Mouse (Mus musculus): ENCODE data around the gene Msrb1. TPM values are rescaled to one million over a fixed set of nuclear protein-coding genes. Genes with fewer than 3 reads are reported as not detected.
A peak's percentile ranks its signal among the peaks of the same experiment; 100 is the strongest.

Msrb1 gene
- polyA plus RNA-seq, 1 experiment from 2014 or later: 41.3 TPM

GRCm38 (mm10) chr17:24732233-24732935 is 4.1 kb upstream of the Msrb1 start:
- Histone ChIP-seq H3K9ac (replicated peaks; ENCODE audit: low read depth, low read length) (no peak overlapping the region), H3K4me2 (replicated peaks; ENCODE audit: low read depth, low read length) (no peak overlapping the region), H3K9me3 (ENCODE audit: control insufficient read depth, low read depth, low read length) (no peaks in the 10 kb centered on the region), H3K27me3 (ENCODE audit: control insufficient read depth, insufficient read depth, low read length) (no peaks in the 10 kb centered on the region), H3K4me3 (ENCODE audit: low read depth, low read length) (no peak overlapping the region), H3K36me3 (ENCODE audit: control insufficient read depth, insufficient read depth, low read length) (no peaks in the 10 kb centered on the region), H3K27ac (ENCODE audit: low read length) (no peak overlapping the region), H3K4me1 (ENCODE audit: control insufficient read depth, insufficient read depth, low read length) (peaks cover 6% of the 10 kb centered on the region)
- no peak for ATAC-seq (ENCODE audit: insufficient number of reproducible peaks, insufficient read depth, low FRiP score, low read depth)
- 76% methylated on average over 12 of the region's 12 CpGs for WGBS

- peaks cover 12% of the 10 kb centered on the region for H3K4me1 ChIP-seq (ENCODE audit: control insufficient read depth, insufficient read depth, low read length)
- no peak overlapping the region for H3K4me3 ChIP-seq (ENCODE audit: low read depth, low read length)
- no peaks in the 10 kb centered on the region for H3K27me3 ChIP-seq (ENCODE audit: control insufficient read depth, insufficient read depth, low read length)
- ATAC-seq (ENCODE audit: insufficient number of reproducible peaks, insufficient read depth, low FRiP score, low read depth): no peak
- 90% methylated on average over 21 of the region's 21 CpGs for WGBS
- no peak overlapping the region for H3K27ac ChIP-seq (ENCODE audit: low read length)
- H3K9me3 ChIP-seq (ENCODE audit: control insufficient read depth, low read depth, low read length): no peaks in the 10 kb centered on the region
- no peak overlapping the region for H3K9ac ChIP-seq (replicated peaks; ENCODE audit: low read depth, low read length)
- H3K4me2 ChIP-seq (replicated peaks; ENCODE audit: low read depth, low read length): no peak overlapping the region
- no peaks in the 10 kb centered on the region for H3K36me3 ChIP-seq (ENCODE audit: control insufficient read depth, insufficient read depth, low read length)
Observed at GRCm38 (mm10) chr17:24733434-24734050, 2.9 kb upstream of the Msrb1 start.

- Histone ChIP-seq H3K4me3 (ENCODE audit: low read depth, low read length) (no peak overlapping the region), H3K4me1 (ENCODE audit: control insufficient read depth, insufficient read depth, low read length) (peaks cover 12% of the 10 kb centered on the region), H3K27me3 (ENCODE audit: control insufficient read depth, insufficient read depth, low read length) (no peaks in the 10 kb centered on the region), H3K36me3 (ENCODE audit: control insufficient read depth, insufficient read depth, low read length) (no peaks in the 10 kb centered on the region), H3K9ac (replicated peaks; ENCODE audit: low read depth, low read length) (no peak overlapping the region), H3K4me2 (replicated peaks; ENCODE audit: low read depth, low read length) (no peak overlapping the region), H3K27ac (ENCODE audit: low read length) (no peak overlapping the region), H3K9me3 (ENCODE audit: control insufficient read depth, low read depth, low read length) (no peaks in the 10 kb centered on the region)
- WGBS: 91% methylated on average over 1 of the region's 1 CpGs
- ATAC-seq (ENCODE audit: insufficient number of reproducible peaks, insufficient read depth, low FRiP score, low read depth): no peak
Observed at GRCm38 (mm10) chr17:24734513-24734912, 1.9 kb upstream of the Msrb1 start.

- H3K27ac ChIP-seq (ENCODE audit: low read length): no peak overlapping the region
- 87% methylated on average over 7 of the region's 7 CpGs for WGBS
- no peaks in the 10 kb centered on the region for H3K27me3 ChIP-seq (ENCODE audit: control insufficient read depth, insufficient read depth, low read length)
- no peaks in the 10 kb centered on the region for H3K36me3 ChIP-seq (ENCODE audit: control insufficient read depth, insufficient read depth, low read length)
- peaks cover 12% of the 10 kb centered on the region for H3K4me1 ChIP-seq (ENCODE audit: control insufficient read depth, insufficient read depth, low read length)
- H3K9ac ChIP-seq (replicated peaks; ENCODE audit: low read depth, low read length): no peak overlapping the region
- no peaks in the 10 kb centered on the region for H3K9me3 ChIP-seq (ENCODE audit: control insufficient read depth, low read depth, low read length)
- no peak for ATAC-seq (ENCODE audit: insufficient number of reproducible peaks, insufficient read depth, low FRiP score, low read depth)
- H3K4me3 ChIP-seq (ENCODE audit: low read depth, low read length): no peak overlapping the region
- H3K4me2 ChIP-seq (replicated peaks; ENCODE audit: low read depth, low read length): peak overlapping the region; percentile 77; the same call in 1 of the 2 replicates
Observed at GRCm38 (mm10) chr17:24735446-24735845, 996 bp upstream of the Msrb1 start.

- H3K4me2 ChIP-seq (replicated peaks; ENCODE audit: low read depth, low read length): peak overlapping the region; percentile 77
- ATAC-seq (ENCODE audit: insufficient number of reproducible peaks, insufficient read depth, low FRiP score, low read depth): no peak
- no peaks in the 10 kb centered on the region; the same call in 1 of the 2 replicates for H3K36me3 ChIP-seq (ENCODE audit: control insufficient read depth, insufficient read depth, low read length)
- H3K4me3 ChIP-seq (ENCODE audit: low read depth, low read length): peak overlapping the region; percentile 53
- no peak overlapping the region for H3K27ac ChIP-seq (ENCODE audit: low read length)
- peak overlapping the region; percentile 54; the same call in 1 of the 2 replicates for H3K9ac ChIP-seq (replicated peaks; ENCODE audit: low read depth, low read length)
- H3K4me1 ChIP-seq (ENCODE audit: control insufficient read depth, insufficient read depth, low read length): peaks cover 12% of the 10 kb centered on the region
- no peaks in the 10 kb centered on the region for H3K27me3 ChIP-seq (ENCODE audit: control insufficient read depth, insufficient read depth, low read length)
- H3K9me3 ChIP-seq (ENCODE audit: control insufficient read depth, low read depth, low read length): no peaks in the 10 kb centered on the region
- 23% methylated on average over 8 of the region's 8 CpGs for WGBS
Observed at GRCm38 (mm10) chr17:24737135-24737810, 831 bp downstream of the Msrb1 start.

- H3K4me1 ChIP-seq (ENCODE audit: control insufficient read depth, insufficient read depth, low read length): peaks cover 12% of the 10 kb centered on the region
- H3K27me3 ChIP-seq (ENCODE audit: control insufficient read depth, insufficient read depth, low read length): no peaks in the 10 kb centered on the region
- no peak overlapping the region for H3K9ac ChIP-seq (replicated peaks; ENCODE audit: low read depth, low read length)
- H3K27ac ChIP-seq (ENCODE audit: low read length): no peak overlapping the region
- no peaks in the 10 kb centered on the region; the same call in 1 of the 2 replicates for H3K36me3 ChIP-seq (ENCODE audit: control insufficient read depth, insufficient read depth, low read length)
- no peak for ATAC-seq (ENCODE audit: insufficient number of reproducible peaks, insufficient read depth, low FRiP score, low read depth)
- no peak overlapping the region for H3K4me2 ChIP-seq (replicated peaks; ENCODE audit: low read depth, low read length)
- no peak overlapping the region for H3K4me3 ChIP-seq (ENCODE audit: low read depth, low read length)
- no peaks in the 10 kb centered on the region for H3K9me3 ChIP-seq (ENCODE audit: control insufficient read depth, low read depth, low read length)
- 72% methylated on average over 4 of the region's 4 CpGs for WGBS
Observed at GRCm38 (mm10) chr17:24738238-24738637, 1.8 kb downstream of the Msrb1 start.

GRCm38 (mm10) chr17:24739926-24740325 is 3.5 kb downstream of the Msrb1 start:
- H3K4me3 ChIP-seq (ENCODE audit: low read depth, low read length): no peak overlapping the region
- no peaks in the 10 kb centered on the region; the same call in 1 of the 2 replicates for H3K36me3 ChIP-seq (ENCODE audit: control insufficient read depth, insufficient read depth, low read length)
- H3K27me3 ChIP-seq (ENCODE audit: control insufficient read depth, insufficient read depth, low read length): no peaks in the 10 kb centered on the region
- no peak overlapping the region for H3K9ac ChIP-seq (replicated peaks; ENCODE audit: low read depth, low read length)
- H3K4me1 ChIP-seq (ENCODE audit: control insufficient read depth, insufficient read depth, low read length): peaks cover 12% of the 10 kb centered on the region
- H3K9me3 ChIP-seq (ENCODE audit: control insufficient read depth, low read depth, low read length): no peaks in the 10 kb centered on the region
- H3K4me2 ChIP-seq (replicated peaks; ENCODE audit: low read depth, low read length): no peak overlapping the region
- no peak overlapping the region for H3K27ac ChIP-seq (ENCODE audit: low read length)
- no peak for ATAC-seq (ENCODE audit: insufficient number of reproducible peaks, insufficient read depth, low FRiP score, low read depth)
- WGBS: 73% methylated on average over 8 of the region's 8 CpGs

- Histone ChIP-seq H3K36me3 (ENCODE audit: control insufficient read depth, insufficient read depth, low read length) (no peaks in the 10 kb centered on the region; the same call in 1 of the 2 replicates), H3K4me2 (replicated peaks; ENCODE audit: low read depth, low read length) (no peak overlapping the region), H3K9me3 (ENCODE audit: control insufficient read depth, low read depth, low read length) (no peaks in the 10 kb centered on the region), H3K27me3 (ENCODE audit: control insufficient read depth, insufficient read depth, low read length) (no peaks in the 10 kb centered on the region), H3K27ac (ENCODE audit: low read length) (no peak overlapping the region), H3K4me1 (ENCODE audit: control insufficient read depth, insufficient read depth, low read length) (peaks cover 11% of the 10 kb centered on the region), H3K9ac (replicated peaks; ENCODE audit: low read depth, low read length) (no peak overlapping the region), H3K4me3 (ENCODE audit: low read depth, low read length) (no peak overlapping the region)
- WGBS: 83% methylated on average over 8 of the region's 8 CpGs
- no peak for ATAC-seq (ENCODE audit: insufficient number of reproducible peaks, insufficient read depth, low FRiP score, low read depth)
Observed at GRCm38 (mm10) chr17:24742307-24742706, 5.9 kb downstream of the Msrb1 start.

Measured in stomach, embryonic 14.5 days (tissue).